Mouse (Mus musculus) CH12.LX (cell line): ENCODE results near the gene Tunar. TPM values are rescaled to one million over a fixed set of nuclear protein-coding genes. Genes with fewer than 3 reads are reported as not detected.

Source experiments
- DNase-seq: peaks from one replicate; pipeline ENCODE4 v3.0.0-alpha.2; 2013; ENCODE audit errors: extremely low read depth
- H3K27ac ChIP-seq: 2 replicates; pipeline ENCODE4 v1.5.1; 2012; ENCODE audit warnings: low read depth, mild to moderate bottlenecking, control low read depth, moderate library complexity; ENCODE audit not compliant: insufficient read depth
- H3K27me3 ChIP-seq: replicated peaks from 2 replicates; pipeline ENCODE3; 2012; ENCODE audit warnings: inconsistent platforms
- H3K36me3 ChIP-seq, 2 experiments: replicated peaks in 1 of 2; 2 replicates each; pipeline versions ENCODE3 to v1.6.1; 2012; ENCODE audit warnings: inconsistent platforms in 1 of 2, low read length in 1 of 2, mild to moderate bottlenecking in 1 of 2, mixed read lengths in 1 of 2, moderate library complexity in 1 of 2; ENCODE audit not compliant: control insufficient read depth in 1 of 2, insufficient read depth in 1 of 2
- H3K4me1 ChIP-seq, 2 experiments: 2 replicates each; pipeline ENCODE4 v1.6.1; 2012; ENCODE audit warnings: inconsistent platforms in 1 of 2, moderate library complexity in 1 of 2; ENCODE audit not compliant: insufficient read depth in 2 of 2, control insufficient read depth in 1 of 2
- H3K4me2 ChIP-seq: 2 replicates; pipeline ENCODE4 v1.6.1; 2012; ENCODE audit warnings: low read depth, mild to moderate bottlenecking, control low read depth; ENCODE audit not compliant: poor library complexity, insufficient read depth, severe bottlenecking
- H3K4me3 ChIP-seq, 3 experiments: fragments of 150-350 bp in 1 of 3; sonication (generic) in 1 of 3; replicated peaks in 1 of 3; 2 replicates each; pipeline versions ENCODE3 to v1.5.1; 2011 to 2012; ENCODE audit warnings: low read depth in 2 of 3, low read length in 2 of 3, mild to moderate bottlenecking in 2 of 3, moderate library complexity in 2 of 3, control low read depth in 1 of 3, improper control_type of control experiment in 1 of 3, inconsistent platforms in 1 of 3, mixed read lengths in 1 of 3; ENCODE audit not compliant: poor library complexity in 1 of 3
- H3K79me2 ChIP-seq: replicated peaks from 2 replicates; pipeline ENCODE4 v1.6.1; 2012; ENCODE audit warnings: mild to moderate bottlenecking, moderate library complexity; ENCODE audit not compliant: control insufficient read depth, poor library complexity, insufficient read depth, severe bottlenecking; ENCODE audit errors: extremely low read depth
- H3K9ac ChIP-seq: 2 replicates; pipeline ENCODE4 v1.6.1; 2012; ENCODE audit warnings: low read depth, mild to moderate bottlenecking, control low read depth, moderate library complexity; ENCODE audit not compliant: insufficient read depth
- H3K9me3 ChIP-seq: replicated peaks from 2 replicates; pipeline ENCODE3; 2012; ENCODE audit warnings: low read length, inconsistent platforms, mixed read lengths
- CHD1 ChIP-seq: IDR thresholded peaks from 2 replicates; pipeline ENCODE4 v1.6.1; 2012; ENCODE audit warnings: low read depth, low read length, improper control_type of control experiment, inconsistent platforms
- CHD2 ChIP-seq: IDR thresholded peaks from 2 replicates; pipeline ENCODE4 v1.6.1; 2011; ENCODE audit warnings: low read length, improper control_type of control experiment
- CTCF ChIP-seq, 2 experiments: IDR thresholded peaks in 1 of 2; conservative IDR thresholded peaks in 1 of 2; 2 replicates each; pipeline ENCODE4 v1.5.1; 2011 to 2012; ENCODE audit warnings: low read depth in 2 of 2, low read length in 2 of 2, improper control_type of control experiment in 1 of 2, inconsistent platforms in 1 of 2, mild to moderate bottlenecking in 1 of 2, moderate library complexity in 1 of 2
- E2F4 ChIP-seq: IDR thresholded peaks from 2 replicates; pipeline ENCODE4 v1.6.1; 2011; ENCODE audit warnings: low read depth, low read length, improper control_type of control experiment; ENCODE audit not compliant: insufficient replicate concordance
- ETS1 ChIP-seq: conservative IDR thresholded peaks from 2 replicates; pipeline ENCODE4 v1.6.1; 2012; ENCODE audit warnings: low read depth, mild to moderate bottlenecking, inconsistent platforms, low read length, improper control_type of control experiment, moderate library complexity
- HCFC1 ChIP-seq: IDR thresholded peaks from 2 replicates; pipeline ENCODE4 v1.6.1; 2012; ENCODE audit warnings: low read depth, mild to moderate bottlenecking, inconsistent platforms, low read length, improper control_type of control experiment
- JUN ChIP-seq: IDR thresholded peaks from 2 replicates; pipeline ENCODE4 v1.6.1; 2011; ENCODE audit warnings: low read depth, mild to moderate bottlenecking, low read length, improper control_type of control experiment, moderate library complexity; ENCODE audit not compliant: insufficient read depth
- JUND ChIP-seq: conservative IDR thresholded peaks from 2 replicates; pipeline ENCODE4 v1.6.1; 2011; ENCODE audit warnings: low read depth, low read length, improper control_type of control experiment
- KAT2A ChIP-seq: IDR thresholded peaks from 2 replicates; pipeline ENCODE4 v1.6.1; 2012; ENCODE audit warnings: low read length, improper control_type of control experiment, inconsistent platforms; ENCODE audit not compliant: insufficient replicate concordance
- MAFK ChIP-seq: IDR thresholded peaks from 2 replicates; pipeline ENCODE4 v1.6.1; 2011; ENCODE audit warnings: low read length, improper control_type of control experiment; ENCODE audit not compliant: insufficient replicate concordance
- MAX ChIP-seq: IDR thresholded peaks from 2 replicates; pipeline ENCODE4 v1.6.1; 2011; ENCODE audit warnings: low read length, improper control_type of control experiment
- MAZ ChIP-seq: IDR thresholded peaks from 2 replicates; pipeline ENCODE4 v1.6.1; 2012; ENCODE audit warnings: low read depth, mild to moderate bottlenecking, inconsistent platforms, low read length, improper control_type of control experiment, moderate library complexity
- MEF2A ChIP-seq: IDR thresholded peaks from 2 replicates; pipeline ENCODE4 v1.6.1; 2014; ENCODE audit warnings: low read depth, mild to moderate bottlenecking, inconsistent platforms, low read length, improper control_type of control experiment, borderline replicate concordance
- NELFE ChIP-seq: IDR thresholded peaks from 2 replicates; pipeline ENCODE4 v1.6.1; 2011; ENCODE audit warnings: low read depth, low read length, improper control_type of control experiment
- NRF1 ChIP-seq: IDR thresholded peaks from 2 replicates; pipeline ENCODE4 v1.6.1; 2014; ENCODE audit warnings: low read depth, mild to moderate bottlenecking, inconsistent platforms, low read length, improper control_type of control experiment, moderate library complexity
- PAX5 ChIP-seq: IDR thresholded peaks from 2 replicates; pipeline ENCODE4 v1.6.1; 2012; ENCODE audit warnings: low read length, inconsistent platforms, mixed read lengths
- SIN3A ChIP-seq: IDR thresholded peaks from 2 replicates; pipeline ENCODE4 v1.6.1; 2012; ENCODE audit warnings: low read length, improper control_type of control experiment, inconsistent platforms
- SMC3 ChIP-seq: IDR thresholded peaks from 2 replicates; pipeline ENCODE4 v1.6.1; 2011; ENCODE audit warnings: low read depth, low read length, improper control_type of control experiment
- TBP ChIP-seq: conservative IDR thresholded peaks from 2 replicates; pipeline ENCODE4 v1.6.1; 2011; ENCODE audit warnings: low read depth, low read length, improper control_type of control experiment
- ZMIZ1 ChIP-seq: IDR thresholded peaks from 2 replicates; pipeline ENCODE4 v1.6.1; 2012; ENCODE audit warnings: low read depth, mild to moderate bottlenecking, inconsistent platforms, low read length, improper control_type of control experiment
- dilution Hi-C: fragments of 300-500 bp; cut with MboI; formaldehyde crosslinking; loops from 2 replicates; pipeline ENCODE4 v1.14.3; 2020; ENCODE audit warnings: low sequenced_read_pairs; ENCODE audit not compliant: extremely low pct_unique_long_range_greater_than_20kb, extremely low pct_ligation_motif_present
- in situ Hi-C: fragments of 300-500 bp; cut with MboI; formaldehyde crosslinking; loops from 3 replicates; pipeline ENCODE4 v1.14.3; 2019; ENCODE audit warnings: low sequenced_read_pairs, low pct_ligation_motif_present, low pct_unique_long_range_greater_than_20kb, mixed read lengths
- polyA plus RNA-seq: library from polyadenylated mRNA; unstranded; fragments of >175 nt; gene quantifications from 2 replicates; pipeline ENCODE4 v1.2.1, GENCODE M21; 2012; ENCODE audit warnings: low read depth; ENCODE audit not compliant: insufficient read length
- total RNA-seq, 2 experiments: library from RNA; depleted of rRNA; stranded (reverse); fragments of 300-350 nt in 1 of 2; fragments of >200 nt in 1 of 2; gene quantifications; 2 replicates each; pipeline ENCODE4 v1.2.3; 2012 to 2014

Tunar gene
- total RNA-seq (2012; rRNA removed): not detected in 2 replicates
- not detected in 2 replicates for total RNA-seq (2014; rRNA removed)
- polyA plus RNA-seq: not detected in 2 replicates

DNA sequence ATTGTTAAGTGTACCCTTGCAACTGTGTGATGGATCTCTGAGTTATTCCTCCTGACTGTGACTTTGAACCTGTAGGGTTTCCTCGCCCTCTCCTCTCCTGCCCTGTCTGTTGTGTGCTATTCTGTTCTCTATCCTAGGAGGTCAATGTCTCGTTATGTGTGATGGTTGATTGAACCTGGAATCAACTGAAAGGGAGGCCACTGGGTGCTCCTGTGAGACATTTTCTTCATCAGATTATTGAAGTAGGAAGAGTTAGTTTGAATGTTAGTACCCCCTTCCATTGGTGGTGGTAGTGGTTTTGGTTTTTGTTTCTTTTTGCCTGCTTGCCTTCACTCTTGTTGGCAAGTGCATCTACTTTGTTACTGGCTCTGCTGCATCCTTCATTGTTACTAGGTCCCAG, at the start of gene Tunar:
Gene Tunar (plus strand): TSS at position 301 of the 400 bp plus-strand sequence.
- H3K79me2 ChIP-seq: no peaks in the 10 kb centered on the region
- peaks cover 58% of the 10 kb centered on the region for H3K27me3 ChIP-seq
- H3K36me3 ChIP-seq: no peaks in the 10 kb centered on the region
- H3K27ac ChIP-seq: no peak within 1 kb of the TSS
- DNase-seq: no peak
- H3K4me2 ChIP-seq: no peak within 1 kb of the TSS
- H3K4me3 ChIP-seq: no peak within 1 kb of the TSS
- TF ChIP-seq JUN (no peak), CTCF (conservative IDR thresholded peaks at IDR 0.05 in 1 of 2, IDR thresholded peaks at IDR 0.05 in 1 of 2; ENCODE audit: low read depth in 2 of 2, low read length in 2 of 2) (no peak), PAX5 (no peak), ZMIZ1 (no peak), SIN3A (no peak), CHD2 (no peak), MAFK (no peak), MEF2A (no peak), MAZ (no peak), KAT2A (no peak), JUND (no peak)
- TF ChIP-seq, all 38 proteins: peak for 0
- H3K9me3 ChIP-seq: peaks cover 2% of the 10 kb centered on the region
- H3K4me1 ChIP-seq: no peaks in the 10 kb centered on the region
- no peak within 1 kb of the TSS for H3K9ac ChIP-seq
- dilution Hi-C loops (no loop called here), in situ Hi-C loops (no loop called here)

DNA sequence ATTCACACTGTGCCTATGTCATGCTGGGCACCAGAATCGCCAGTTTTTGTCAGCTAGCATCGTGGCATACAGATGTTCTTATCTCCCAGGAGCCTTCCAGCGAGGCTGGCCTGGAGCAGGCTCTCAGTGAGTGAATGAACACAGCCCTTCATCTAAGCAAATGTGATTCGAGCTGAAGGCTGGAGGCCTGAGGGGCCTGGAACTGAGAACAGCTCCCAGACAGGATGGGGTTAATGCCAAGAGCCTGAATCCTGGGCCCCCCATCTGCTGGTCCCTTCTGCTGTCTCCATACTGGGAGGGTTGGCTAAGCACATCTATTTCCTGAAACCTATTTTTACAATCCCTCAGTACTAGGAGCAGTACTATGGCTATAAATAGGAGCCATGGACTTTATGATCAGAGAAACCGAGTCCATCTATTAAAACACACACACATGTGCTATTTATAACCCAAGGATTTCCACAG, 21.1 kb upstream of the Tunar start:
- TF ChIP-seq PAX5 (no peak), MAX (no peak), JUND (no peak), NELFE (no peak), SMC3 (no peak), NRF1 (no peak), CHD1 (no peak), CHD2 (no peak), JUN (no peak), CTCF (conservative IDR thresholded peaks at IDR 0.05 in 1 of 2, IDR thresholded peaks at IDR 0.05 in 1 of 2; ENCODE audit: low read depth in 2 of 2, low read length in 2 of 2) (no peak), TBP (no peak), ETS1 (no peak), HCFC1 (no peak), E2F4 (no peak)
- TF ChIP-seq, all 38 proteins: peak for 0
- no peak overlapping the region for H3K27ac ChIP-seq
- in situ Hi-C loops: no loop called here
- H3K4me2 ChIP-seq: no peak overlapping the region
- no peaks in the 10 kb centered on the region for H3K36me3 ChIP-seq
- no peaks in the 10 kb centered on the region for H3K79me2 ChIP-seq
- H3K9me3 ChIP-seq: peaks cover 11% of the 10 kb centered on the region
- H3K27me3 ChIP-seq: peaks cover 34% of the 10 kb centered on the region
- no peak for DNase-seq
- no peaks in the 10 kb centered on the region for H3K4me1 ChIP-seq
- dilution Hi-C loops: no loop called here
- no peak overlapping the region for H3K4me3 ChIP-seq
- no peak overlapping the region for H3K9ac ChIP-seq
